Mouse (Mus musculus) liver, postnatal 0 days (tissue): ENCODE measurements at regions not wholly inside any gene's neighbourhood (a gene's known extent, or its start where the extent isn't known, plus 50 kb on each side); places are given as distances from the start of the nearest gene placed in this dataset.

ENCODE experiments used
- CTCF ChIP-seq: sonication (generic); IDR thresholded peaks from 2 replicates; pipeline ENCODE4 v1.5.1; 2016; ENCODE audit warnings: antibody characterized with exemption, low read depth
- EP300 ChIP-seq: IDR thresholded peaks from 2 replicates; pipeline ENCODE4 v1.6.1; 2016; ENCODE audit warnings: antibody characterized with exemption, low read depth, mild to moderate bottlenecking

GRCm38 (mm10) chr3:60698189-60698588 lies 225.6 kb downstream of the Mbnl1 start:
- TF ChIP-seq CTCF: no peak
- no peak for TF ChIP-seq EP300
